Mouse (Mus musculus) testis, adult 2 months (tissue): ENCODE data around the gene Poll.

Source experiments
- CTCF ChIP-seq: fragments of 200-500 bp; IDR thresholded peaks from 2 replicates; pipeline ENCODE4 v1.5.1; 2012; ENCODE audit warnings: low read depth, mild to moderate bottlenecking, inconsistent platforms, low read length, moderate library complexity; ENCODE audit not compliant: control insufficient read depth, insufficient read depth, insufficient replicate concordance
- POLR2A ChIP-seq: fragments of 200-500 bp; IDR thresholded peaks from 2 replicates; pipeline ENCODE4 v1.6.1; 2012; ENCODE audit warnings: low read depth, mild to moderate bottlenecking, inconsistent platforms, low read length, moderate library complexity; ENCODE audit not compliant: control insufficient read depth

DNA sequence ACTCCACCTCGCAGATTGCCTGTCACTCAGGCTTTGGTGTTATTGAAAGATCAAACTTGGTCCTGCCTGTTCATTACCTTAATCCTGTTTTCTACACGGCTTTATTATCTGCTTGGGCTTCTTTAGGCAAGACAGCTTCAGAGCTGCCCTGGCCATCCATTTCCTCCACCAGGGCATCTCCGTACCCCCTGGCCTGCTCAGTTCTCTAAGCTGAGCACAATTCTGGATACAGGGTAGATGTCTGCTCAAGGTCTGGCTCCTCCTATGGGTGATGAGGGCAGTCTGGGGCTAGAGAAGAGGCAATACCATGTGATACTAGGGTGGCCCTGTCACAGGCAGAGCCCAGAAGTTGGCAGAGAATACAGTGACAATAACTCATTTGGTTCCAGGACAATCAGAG lies 26.5 kb upstream of the Poll start:
- TF ChIP-seq CTCF (no peak), POLR2A (no peak)
